Mouse (Mus musculus): ENCODE data around the gene Nrxn1.

DNA sequence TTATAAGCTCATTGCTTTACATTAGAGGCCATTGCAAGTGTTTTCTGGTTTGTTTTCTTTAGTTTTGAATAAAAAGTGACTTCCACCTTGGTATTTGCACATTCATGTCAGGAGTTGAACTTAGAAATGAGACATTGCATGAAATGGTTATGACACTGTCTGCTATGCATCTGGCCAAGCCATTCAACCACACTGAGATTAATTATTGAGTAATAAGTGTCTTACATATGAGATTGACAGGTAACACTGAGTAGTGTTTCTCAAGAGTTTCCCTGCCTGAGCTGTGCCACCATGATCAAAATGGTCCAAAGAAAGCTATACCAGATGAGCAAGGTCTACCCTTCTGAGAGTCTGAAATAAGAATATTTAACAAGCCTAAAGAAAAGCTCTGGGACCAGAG lies 92.5 kb downstream of the Nrxn1 start:
- no peak for TF ChIP-seq HCFC1 (IDR thresholded peaks at IDR 0.05; ENCODE audit: borderline replicate concordance, insufficient read depth, low read length)
- TF ChIP-seq ZC3H11A (IDR thresholded peaks at IDR 0.05; ENCODE audit: borderline replicate concordance, low read depth, low read length) = no peak
- no peak for TF ChIP-seq ZNF384 (IDR thresholded peaks at IDR 0.05; ENCODE audit: low read depth, low read length)
- TF ChIP-seq MAFK (IDR thresholded peaks at IDR 0.05; ENCODE audit: insufficient read depth, low read depth, low read length) = no peak

All from ES-E14 (cell line).